Mouse (Mus musculus) stomach, embryonic 15.5 days (tissue): ENCODE measurements around the gene Nxf2. TPM values are rescaled to one million over a fixed set of nuclear protein-coding genes. Genes with fewer than 3 reads are reported as not detected.
A peak's percentile ranks its signal among the peaks of the same experiment; 100 is the strongest.
"Not testable (repeated sequence)": the region's sequence is repeated elsewhere in the genome, so short reads cannot be mapped to it uniquely, and the experiment has no call there.

Source experiments
- ATAC-seq: fragments of 200-750 bp; cut with Nextera tagmentation; 2 replicates; pipeline ENCODE4 v1.8.0; 2017; ENCODE audit warnings: low read depth, moderate number of reproducible peaks, moderate TSS enrichment; ENCODE audit not compliant: insufficient read depth, low FRiP score
- H3K27ac ChIP-seq: fragments of 300-500 bp; sonication (generic); 2 replicates; pipeline ENCODE4 v1.5.1; 2015; ENCODE audit warnings: mild to moderate bottlenecking, inconsistent platforms
- H3K27me3 ChIP-seq: fragments of 300-500 bp; sonication (generic); replicated peaks from 2 replicates; pipeline ENCODE4 v1.6.1; 2015; ENCODE audit warnings: inconsistent platforms
- H3K36me3 ChIP-seq: fragments of 300-500 bp; sonication (generic); 2 replicates; pipeline ENCODE4 v1.6.1; 2015; ENCODE audit warnings: inconsistent platforms
- H3K4me1 ChIP-seq: fragments of 300-500 bp; sonication (generic); 2 replicates; pipeline ENCODE4 v1.6.1; 2015; ENCODE audit warnings: inconsistent platforms
- H3K4me2 ChIP-seq: fragments of 300-500 bp; sonication (generic); 2 replicates; pipeline ENCODE4 v1.6.1; 2015; ENCODE audit warnings: mild to moderate bottlenecking, inconsistent platforms
- H3K4me3 ChIP-seq: fragments of 300-500 bp; sonication (generic); replicated peaks from 2 replicates; pipeline ENCODE4 v1.5.1; 2015; ENCODE audit warnings: inconsistent platforms
- H3K9ac ChIP-seq: fragments of 300-500 bp; sonication (generic); 2 replicates; pipeline ENCODE4 v1.6.1; 2015; ENCODE audit warnings: inconsistent platforms
- H3K9me3 ChIP-seq: fragments of 300-500 bp; sonication (generic); 2 replicates; pipeline ENCODE4 v1.6.1; 2016; ENCODE audit warnings: inconsistent platforms
- WGBS: fragments of 180-500 bp; shearing (Covaris S2); methylation state at CpG from one replicate; pipeline ENCODE4 v1.1.7; 2015; 5-methylcytosine and 5-hydroxymethylcytosine counted together
- polyA plus RNA-seq: library from polyadenylated mRNA; unstranded; fragments of >200 nt; fragmentation: Nextera tagmentation; extraction: Ambion mirVana; gene quantifications from 2 replicates; pipeline ENCODE4 v1.2.1, GENCODE M21; 2015

The Nxf2 gene
- polyA plus RNA-seq, 1 experiment from 2014 or later = 0.50 TPM

- H3K9ac ChIP-seq, H3K4me1 ChIP-seq, H3K4me3 ChIP-seq, H3K4me2 ChIP-seq, H3K9me3 ChIP-seq, H3K27me3 ChIP-seq, H3K36me3 ChIP-seq, H3K27ac ChIP-seq: not testable (repeated sequence)
- ATAC-seq = peak; percentile 72; the same call in 1 of the 2 replicates
Observed at GRCm38 (mm10) chrX:134915315-134915714, 49.2 kb downstream of the Nxf2 start.

- Histone ChIP-seq H3K27me3 (no peaks in the 10 kb centered on the region), H3K9me3 (no peaks in the 10 kb centered on the region), H3K4me1 (no peaks in the 10 kb centered on the region), H3K27ac (no peak overlapping the region), H3K9ac (no peak overlapping the region), H3K4me2 (no peak overlapping the region), H3K4me3 (no peak overlapping the region), H3K36me3 (no peaks in the 10 kb centered on the region)
- no peak for ATAC-seq
- 66% methylated on average over 4 of the region's 4 CpGs for WGBS
Observed at GRCm38 (mm10) chrX:134914851-134915250, 49.7 kb downstream of the Nxf2 start.

GRCm38 (mm10) chrX:134913234-134913936, 51.2 kb downstream of the Nxf2 start:
- WGBS = 14% methylated on average over 4 of the region's 4 CpGs
- Histone ChIP-seq H3K27ac (peak overlapping the region; percentile 61; the same call in 1 of the 2 replicates), H3K4me3 (no peak overlapping the region), H3K9ac (no peak overlapping the region), H3K27me3 (no peaks in the 10 kb centered on the region), H3K4me1 (no peaks in the 10 kb centered on the region), H3K4me2 (0 out of 2 replicates have a peak overlapping the region, but pooled peaks have one; percentile 8), H3K9me3 (no peaks in the 10 kb centered on the region), H3K36me3 (no peaks in the 10 kb centered on the region)
- no peak for ATAC-seq

GRCm38 (mm10) chrX:134912805-134913204, 51.7 kb downstream of the Nxf2 start:
- H3K27me3 ChIP-seq = no peaks in the 10 kb centered on the region
- ATAC-seq = no peak
- 36% methylated on average over 2 of the region's 2 CpGs for WGBS
- H3K9ac ChIP-seq = no peak overlapping the region
- H3K4me3 ChIP-seq = no peak overlapping the region
- H3K9me3 ChIP-seq = no peaks in the 10 kb centered on the region
- H3K36me3 ChIP-seq = no peaks in the 10 kb centered on the region
- H3K4me1 ChIP-seq = no peaks in the 10 kb centered on the region
- 0 out of 2 replicates have a peak overlapping the region, but pooled peaks have one; percentile 8 for H3K4me2 ChIP-seq
- no peak overlapping the region for H3K27ac ChIP-seq

GRCm38 (mm10) chrX:134910345-134910744, 54.2 kb downstream of the Nxf2 start:
- WGBS = 76% methylated on average over 4 of the region's 4 CpGs
- Histone ChIP-seq H3K36me3 (no peaks in the 10 kb centered on the region), H3K4me1 (no peaks in the 10 kb centered on the region), H3K4me3 (no peak overlapping the region), H3K9me3 (no peaks in the 10 kb centered on the region), H3K4me2 (no peak overlapping the region), H3K27me3 (no peaks in the 10 kb centered on the region), H3K27ac (no peak overlapping the region), H3K9ac (no peak overlapping the region)
- ATAC-seq = no peak

Other genes with a start within 250 kb of the Nxf2 start
- gene Armcx1, start 246.8 kb downstream of the Nxf2 start, polyA plus RNA-seq = 50.9 and 51.9 TPM in 2 replicates
- gene Armcx6, start 213.3 kb downstream of the Nxf2 start, polyA plus RNA-seq = 21.6 and 25.6 TPM in 2 replicates
- gene Armcx3, start 208.2 kb downstream of the Nxf2 start, polyA plus RNA-seq = 79.4 and 83.4 TPM in 2 replicates
- gene Armcx2, start 155.5 kb downstream of the Nxf2 start, polyA plus RNA-seq = 53.8 and 61.9 TPM in 2 replicates
- 4.9 and 5.4 TPM in 2 replicates for gene Zmat1, start 44.5 kb upstream of the Nxf2 start, polyA plus RNA-seq
- not detected in 2 replicates for gene Gm15023, start 212.9 kb upstream of the Nxf2 start, polyA plus RNA-seq
- gene Tceal6, start 245.9 kb upstream of the Nxf2 start, polyA plus RNA-seq = 0.90 and 1.3 TPM in 2 replicates